Mouse (Mus musculus): ENCODE measurements around the gene Serpina3m.
"Not testable (repeated sequence)": the region's sequence is repeated elsewhere in the genome, so short reads cannot be mapped to it uniquely, and the experiment has no call there.

Serpina3m gene

GRCm38 (mm10) chr12:104338226-104338625 is at the start of gene Serpina3m, which contains the start of gene Serpina3k:
Gene Serpina3m (plus strand): TSS chr12:104338486.
Gene Serpina3k (plus strand): TSS chr12:104338486.
- not testable (repeated sequence) for DNase-seq (ENCODE audit: low read depth, low spot score)

- no peak for DNase-seq (ENCODE audit: low read depth, low spot score)
These were observed 48.4 kb upstream of the Serpina3m start for GRCm38 (mm10) chr12:104289872-104290271.

GRCm38 (mm10) chr12:104293963-104294362 is 44.3 kb upstream of the Serpina3m start:
- DNase-seq (ENCODE audit: low read depth, low spot score): no peak

- no peak for DNase-seq (ENCODE audit: low read depth, low spot score)
These were observed 40.2 kb upstream of the Serpina3m start for GRCm38 (mm10) chr12:104298049-104298448.

GRCm38 (mm10) chr12:104305991-104306390 is 32.3 kb upstream of the Serpina3m start:
- no peak for DNase-seq (ENCODE audit: low read depth, low spot score)

- DNase-seq (ENCODE audit: low read depth, low spot score): no peak
These were observed 24.0 kb upstream of the Serpina3m start, which contains the start of gene Serpina3j for GRCm38 (mm10) chr12:104314253-104314652. Gene Serpina3j (plus strand): TSS chr12:104314553.

GRCm38 (mm10) chr12:104322454-104322853 is 15.8 kb upstream of the Serpina3m start:
- DNase-seq (ENCODE audit: low read depth, low spot score): no peak

GRCm38 (mm10) chr12:104331701-104332100 is 6.6 kb upstream of the Serpina3m start:
- DNase-seq (ENCODE audit: low read depth, low spot score): no peak

GRCm38 (mm10) chr12:104336873-104337272 is 1.4 kb upstream of the Serpina3m start:
- DNase-seq (ENCODE audit: low read depth, low spot score): not testable (repeated sequence)

- no peak for DNase-seq (ENCODE audit: low read depth, low spot score)
These were observed 419 bp downstream of the Serpina3m start for GRCm38 (mm10) chr12:104338705-104339104.

- not testable (repeated sequence) for DNase-seq (ENCODE audit: low read depth, low spot score)
These were observed 4.2 kb downstream of the Serpina3m start for GRCm38 (mm10) chr12:104342489-104342888.

- no peak for DNase-seq (ENCODE audit: low read depth, low spot score)
These were observed 6.9 kb downstream of the Serpina3m start for GRCm38 (mm10) chr12:104345181-104345580.

- DNase-seq (ENCODE audit: low read depth, low spot score): no peak
These were observed 7.4 kb downstream of the Serpina3m start for GRCm38 (mm10) chr12:104345707-104346106.

- no peak for DNase-seq (ENCODE audit: low read depth, low spot score)
These were observed 8.8 kb downstream of the Serpina3m start for GRCm38 (mm10) chr12:104347091-104347490.

- DNase-seq (ENCODE audit: low read depth, low spot score): not testable (repeated sequence)
These were observed 13.5 kb downstream of the Serpina3m start for GRCm38 (mm10) chr12:104351812-104352211.

- DNase-seq (ENCODE audit: low read depth, low spot score): no peak
These were observed 17.7 kb downstream of the Serpina3m start for GRCm38 (mm10) chr12:104356006-104356405.

- no peak for DNase-seq (ENCODE audit: low read depth, low spot score)
These were observed 31.7 kb downstream of the Serpina3m start for GRCm38 (mm10) chr12:104369986-104370385.

GRCm38 (mm10) chr12:104377179-104377578 is 38.9 kb downstream of the Serpina3m start:
- DNase-seq (ENCODE audit: low read depth, low spot score): not testable (repeated sequence)

- not testable (repeated sequence) for DNase-seq (ENCODE audit: low read depth, low spot score)
These were observed 40.1 kb downstream of the Serpina3m start for GRCm38 (mm10) chr12:104378351-104378750.

GRCm38 (mm10) chr12:104378815-104379214 is 40.5 kb downstream of the Serpina3m start:
- not testable (repeated sequence) for DNase-seq (ENCODE audit: low read depth, low spot score)

- DNase-seq (ENCODE audit: low read depth, low spot score): no peak
These were observed 41.6 kb downstream of the Serpina3m start for GRCm38 (mm10) chr12:104379856-104380255.

GRCm38 (mm10) chr12:104381071-104381604 is 42.9 kb downstream of the Serpina3m start:
- DNase-seq (ENCODE audit: low read depth, low spot score): not testable (repeated sequence)

- DNase-seq (ENCODE audit: low read depth, low spot score): not testable (repeated sequence)
These were observed 47.7 kb downstream of the Serpina3m start for GRCm38 (mm10) chr12:104385987-104386386.

- DNase-seq (ENCODE audit: low read depth, low spot score): not testable (repeated sequence)
These were observed 48.6 kb downstream of the Serpina3m start for GRCm38 (mm10) chr12:104386878-104387277.

Data from c-Kit-negative CD71-positive TER-119-positive erythroid progenitor cells, embryonic 14.5 days (primary cell).